8 mouse cellular contexts compared by ENCODE assay signal in genomic region chr1:150540267-150540666, GRCm38 (mm10).
DNase-seq lines count a peak whose midpoint lies in the region.

No protein-coding gene starts in this region.

- 9% methylated on average over 5 of the region's 5 CpGs for WGBS in hindbrain, embryonic 10.5 days
- 10% methylated on average over 5 of the region's 5 CpGs for WGBS in limb, embryonic 10.5 days

- H3K4me3 ChIP-seq in hindbrain, embryonic 10.5 days, result no peak overlapping the region
- no peak overlapping the region for H3K4me3 ChIP-seq in limb, embryonic 10.5 days

- no peaks in the 10 kb centered on the region for H3K9me3 ChIP-seq in hindbrain, embryonic 10.5 days
- no peaks in the 10 kb centered on the region for H3K9me3 ChIP-seq in limb, embryonic 10.5 days (replicated peaks)

- no peak overlapping the region for H3K27ac ChIP-seq in hindbrain, embryonic 10.5 days
- no peak overlapping the region for H3K27ac ChIP-seq in limb, embryonic 10.5 days

- peak; percentile 1 to 38 for DNase-seq in adrenal gland, postnatal 36 days
- no peak for DNase-seq in adrenal gland, postnatal 4 days (ENCODE audit: low spot score in 2 of 2)
- DNase-seq in CD4-positive helper T cell, adult 2 months (ENCODE audit: low read depth, low spot score), result peak; percentile 19
- peak; percentile 17 to 21 for DNase-seq in cerebellum, postnatal 36 days
- DNase-seq in hindbrain, embryonic 10.5 days (ENCODE audit: low spot score), result peak; percentile 67
- DNase-seq in limb, embryonic 10.5 days (ENCODE audit: low spot score), result peak; percentile 71
- DNase-seq in neural tube, embryonic 10.5 days (ENCODE audit: extremely low spot score, low spot score), result peak; percentile 48
- no peak for DNase-seq in urinary bladder, adult 18-20 months (ENCODE audit: low spot score in 2 of 2)

- peaks cover 14% of the 10 kb centered on the region for H3K4me1 ChIP-seq in hindbrain, embryonic 10.5 days (replicated peaks)
- H3K4me1 ChIP-seq in limb, embryonic 10.5 days, result peaks cover 52% of the 10 kb centered on the region

- peaks cover 10% of the 10 kb centered on the region for H3K27me3 ChIP-seq in hindbrain, embryonic 10.5 days (ENCODE audit: insufficient read depth, poor library complexity, severe bottlenecking)
- no peaks in the 10 kb centered on the region for H3K27me3 ChIP-seq in limb, embryonic 10.5 days (ENCODE audit: low read depth, poor library complexity, severe bottlenecking)

- no peaks in the 10 kb centered on the region for H3K36me3 ChIP-seq in hindbrain, embryonic 10.5 days
- H3K36me3 ChIP-seq in limb, embryonic 10.5 days, result no peaks in the 10 kb centered on the region

Comparison
In these comparisons a context has a peak if more than half of its experiments do, and no peak if none do; other contexts are left out.
1. DNase-seq: peak in adrenal gland, postnatal 36 days (2 of 2), CD4-positive helper T cell, adult 2 months (single experiment), cerebellum, postnatal 36 days (2 of 2), hindbrain, embryonic 10.5 days (single experiment), limb, embryonic 10.5 days (single experiment) and neural tube, embryonic 10.5 days (single experiment); none in adrenal gland, postnatal 4 days (0 of 2) and urinary bladder, adult 18-20 months (0 of 2).